12 mouse cellular contexts compared by ENCODE assay signal in genomic region chr7:122575506-122575905, GRCm38 (mm10).
DNase-seq lines count a peak whose midpoint lies in the region; TF ChIP-seq lines count a peak whose summit lies in the region.
"Had no signal": no experiment of that assay in that cellular context is flagged by ENCODE, and none has a peak within 500 bp of the region (broad histone marks: within the 10 kb centered on the region; RNA-seq: fewer than 3 reads in every experiment).

No protein-coding gene starts in this region.

- no peak overlapping the region for H3K27ac ChIP-seq in kidney, adult 2 months (ENCODE audit: insufficient read depth, low read depth, low read length)
- H3K27ac ChIP-seq: forebrain, embryonic 12.5 days; hindbrain, embryonic 15.5 days had no signal

- H3K4me3 ChIP-seq in kidney, adult 2 months (ENCODE audit: insufficient read depth, low read depth, low read length) = no peak overlapping the region
- H3K4me3 ChIP-seq: forebrain, embryonic 12.5 days; hindbrain, embryonic 15.5 days; myocyte had no signal

- H3K27me3 ChIP-seq in kidney, adult 2 months (replicated peaks; ENCODE audit: control insufficient read depth, insufficient read depth, low read length) = no peaks in the 10 kb centered on the region
- H3K27me3 ChIP-seq: forebrain, embryonic 12.5 days; hindbrain, embryonic 15.5 days; Patski had no signal

- H3K36me3 ChIP-seq in kidney, adult 2 months (ENCODE audit: control insufficient read depth, insufficient read depth, low read length) = no peaks in the 10 kb centered on the region
- H3K36me3 ChIP-seq: forebrain, embryonic 12.5 days; hindbrain, embryonic 15.5 days had no signal

- H3K4me1 ChIP-seq in kidney, adult 2 months (ENCODE audit: control insufficient read depth, insufficient read depth, low read length) = no peaks in the 10 kb centered on the region
- H3K4me1 ChIP-seq: hindbrain, embryonic 15.5 days had no signal

- 28% methylated on average over 8 of the region's 8 CpGs for WGBS in kidney, adult 2 months

- TF ChIP-seq POLR2A in kidney, adult 2 months (IDR thresholded peaks at IDR 0.05; ENCODE audit: low read depth, low read length) = no peak

- peak; percentile 6 for DNase-seq in kidney, postnatal 14 days
- no peak for DNase-seq in kidney, adult 2 months
- DNase-seq in MN1 (ENCODE audit: low spot score) (peak; percentile 72), ZHBTc4 (ENCODE audit: low read depth, low spot score) (peak; percentile 83)
- peak; percentile 17 for DNase-seq in lung, postnatal 14 days
- DNase-seq in adrenal gland, postnatal 36 days = no peak
- DNase-seq in yolk sac, embryonic 10.5 days (ENCODE audit: low spot score) = no peak
- no peak for DNase-seq in gastrocnemius, postnatal 4 days (ENCODE audit: low spot score in 2 of 2)

- no peak for TF ChIP-seq CTCF in kidney, adult 2 months (conservative IDR thresholded peaks at IDR 0.05; ENCODE audit: insufficient read depth, insufficient read length, low read depth, low read length)

Comparison
In these comparisons a context has a peak if more than half of its experiments do, and no peak if none do; other contexts are left out.
1. DNase-seq: peak in kidney, postnatal 14 days (single experiment), MN1 (single experiment), ZHBTc4 (single experiment) and lung, postnatal 14 days (single experiment); none in kidney, adult 2 months (single experiment), adrenal gland, postnatal 36 days (0 of 2), yolk sac, embryonic 10.5 days (single experiment) and gastrocnemius, postnatal 4 days (0 of 2).